Mouse (Mus musculus): ENCODE measurements around the gene Pds5b.

DNA sequence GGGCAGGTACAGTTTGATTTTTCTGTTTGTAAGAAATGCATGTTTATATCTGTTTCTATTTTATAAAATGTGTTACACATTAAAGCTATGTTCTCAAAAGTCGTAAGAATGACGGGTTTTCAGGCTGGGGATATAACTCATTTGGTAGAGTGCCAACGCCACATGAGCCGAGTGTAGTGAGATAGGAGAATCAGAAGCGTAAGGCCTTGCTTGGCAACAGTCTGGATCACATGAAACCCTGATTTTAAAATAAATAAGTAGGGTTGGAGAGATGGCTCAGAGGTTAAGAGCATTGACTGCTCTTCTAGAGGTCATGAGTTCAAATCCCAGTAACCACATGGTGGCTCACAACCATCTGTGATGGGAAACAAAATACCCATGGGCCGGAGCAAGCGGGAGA, 65.8 kb downstream of the Pds5b start:
- TF ChIP-seq EP300 (IDR thresholded peaks at IDR 0.05; ENCODE audit: low read depth) (no peak), CTCF (IDR thresholded peaks at IDR 0.05; ENCODE audit: low read depth) (no peak)

Data from liver, postnatal 0 days (tissue).